Mouse (Mus musculus) embryo, embryonic 10.5 days (tissue): ENCODE measurements around the gene Ccl7.
A peak's percentile ranks its signal among the peaks of the same experiment; 100 is the strongest.

ENCODE experiments used
- DNase-seq: peaks from one replicate; pipeline ENCODE4 v3.0.0-alpha.2; 2015; ENCODE audit warnings: low spot score

Gene Ccl7

GRCm38 (mm10) chr11:82035356-82035755, 10.2 kb upstream of the Ccl7 start, which contains the start of gene Ccl2:
Gene Ccl2, plus strand, starts transcription at chr11:82035571.
- no peak for DNase-seq

DNA sequence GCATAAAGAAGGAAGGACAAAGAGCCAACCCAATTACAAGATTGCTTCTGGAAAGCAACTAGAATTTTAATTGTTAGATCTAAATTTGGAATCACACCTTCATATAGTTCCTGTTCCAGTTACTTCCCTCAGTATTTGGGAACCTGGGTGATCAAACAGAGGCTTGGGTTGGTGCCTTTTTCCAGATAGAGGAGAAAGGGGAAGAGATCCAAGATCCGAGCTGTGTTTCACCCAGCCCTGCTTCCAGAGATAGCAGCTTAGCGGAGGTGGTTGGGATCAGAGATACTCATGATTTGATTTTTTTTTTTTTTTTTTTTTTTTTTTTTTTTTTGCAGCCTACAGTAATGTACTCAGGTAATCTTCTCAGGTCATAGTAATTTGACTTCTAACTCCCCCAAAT, 9.7 kb upstream of the Ccl7 start:
- DNase-seq: no peak

DNA sequence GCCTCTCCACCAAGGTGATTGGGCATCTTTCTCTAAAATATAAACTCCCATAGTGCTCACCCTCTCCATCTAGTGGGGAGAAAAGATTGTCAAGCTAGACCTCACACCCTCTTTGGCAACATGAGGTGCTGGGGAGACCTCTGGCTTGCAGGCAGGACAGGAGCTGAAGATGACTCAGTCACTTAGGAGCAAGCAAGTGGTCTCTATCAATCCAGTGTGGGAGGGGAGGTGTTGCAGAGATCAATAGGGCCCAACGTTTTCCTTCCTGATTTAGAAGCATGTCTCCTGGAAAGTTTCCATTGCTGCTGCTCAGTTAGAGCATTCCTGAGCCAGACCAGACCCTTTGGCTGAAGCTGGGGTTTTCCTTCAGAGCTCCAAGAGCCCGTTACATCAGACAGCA, 7.0 kb upstream of the Ccl7 start, which contains the start of gene Gm17268:
Gene Gm17268, minus strand, starts transcription at position 28 of the 400 bp plus-strand sequence.
- no peak for DNase-seq

GRCm38 (mm10) chr11:82039132-82039660, 6.3 kb upstream of the Ccl7 start:
- DNase-seq: no peak

DNA sequence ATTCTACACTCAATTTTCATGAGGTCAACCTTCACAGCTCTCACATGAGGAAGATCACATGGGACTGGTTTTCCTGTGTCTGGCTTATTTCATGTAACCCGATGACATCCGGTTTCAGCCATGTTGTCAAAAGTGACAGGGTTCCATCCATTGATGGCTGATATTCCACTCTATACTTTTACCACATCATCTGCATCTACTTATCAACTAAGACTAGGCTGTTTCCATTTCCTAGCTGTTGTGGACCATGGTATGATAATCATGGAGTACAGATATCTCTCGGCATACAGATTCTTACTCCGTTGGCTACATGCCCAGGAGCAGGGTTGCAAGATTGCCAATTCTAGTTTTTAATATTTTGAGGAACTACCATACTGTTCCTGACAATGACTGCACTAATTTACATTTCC, 3.8 kb upstream of the Ccl7 start:
- DNase-seq: no peak

- peak; percentile 82 for DNase-seq
Measured at GRCm38 (mm10) chr11:82047746-82048415, 2.4 kb downstream of the Ccl7 start.

GRCm38 (mm10) chr11:82053849-82054248, 8.3 kb downstream of the Ccl7 start:
- no peak for DNase-seq

DNA sequence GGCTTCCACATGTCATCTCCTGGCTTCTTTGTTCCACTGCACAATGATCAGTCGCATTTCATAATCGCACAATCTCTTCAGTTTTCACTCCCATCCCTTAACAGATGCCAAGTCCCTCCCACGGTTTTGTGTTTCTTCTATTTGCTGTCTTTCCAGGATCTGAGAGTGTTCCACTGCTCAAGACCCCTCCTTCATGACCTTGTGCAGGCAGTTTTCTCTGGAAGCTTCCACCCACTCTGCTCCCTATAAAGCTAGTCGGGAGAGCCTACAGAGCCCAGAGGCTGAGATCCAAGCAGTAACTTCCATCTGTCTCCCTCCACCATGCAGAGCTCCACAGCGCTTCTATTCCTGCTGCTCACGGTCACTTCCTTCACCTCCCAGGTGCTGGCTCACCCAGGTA, 12.1 kb downstream of the Ccl7 start, which contains the start of gene Ccl11:
Gene Ccl11, plus strand, starts transcription at position 178 of the 400 bp plus-strand sequence.
- no peak for DNase-seq

- no peak for DNase-seq
Measured at GRCm38 (mm10) chr11:82062226-82062625, 16.7 kb downstream of the Ccl7 start.

- DNase-seq: no peak
Measured at GRCm38 (mm10) chr11:82063454-82063853, 17.9 kb downstream of the Ccl7 start.

GRCm38 (mm10) chr11:82066953-82067571, 21.6 kb downstream of the Ccl7 start:
- DNase-seq: no peak

- no peak for DNase-seq
Measured at GRCm38 (mm10) chr11:82071076-82071475, 25.6 kb downstream of the Ccl7 start.

GRCm38 (mm10) chr11:82072374-82072773, 26.9 kb downstream of the Ccl7 start:
- DNase-seq: no peak

DNA sequence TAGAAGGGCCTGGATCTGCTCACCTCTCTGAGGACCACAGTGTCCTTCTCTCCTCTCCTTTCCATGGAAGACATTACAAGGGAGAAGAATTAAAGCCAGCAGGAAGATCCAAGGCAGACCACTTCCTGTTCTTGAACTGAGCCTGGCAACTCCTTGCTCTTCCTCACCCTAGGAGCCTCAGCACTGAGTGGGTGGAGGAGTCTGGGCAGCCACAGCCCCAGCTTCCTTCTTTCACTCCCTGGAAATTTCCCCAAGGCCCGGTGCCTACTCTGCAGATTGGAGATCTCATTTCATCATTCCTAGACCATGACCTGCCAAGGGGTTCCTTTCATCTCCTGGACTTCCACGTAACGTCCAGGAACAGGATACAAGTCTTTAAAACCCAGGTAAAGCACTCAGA, 27.5 kb downstream of the Ccl7 start:
- no peak for DNase-seq

DNA sequence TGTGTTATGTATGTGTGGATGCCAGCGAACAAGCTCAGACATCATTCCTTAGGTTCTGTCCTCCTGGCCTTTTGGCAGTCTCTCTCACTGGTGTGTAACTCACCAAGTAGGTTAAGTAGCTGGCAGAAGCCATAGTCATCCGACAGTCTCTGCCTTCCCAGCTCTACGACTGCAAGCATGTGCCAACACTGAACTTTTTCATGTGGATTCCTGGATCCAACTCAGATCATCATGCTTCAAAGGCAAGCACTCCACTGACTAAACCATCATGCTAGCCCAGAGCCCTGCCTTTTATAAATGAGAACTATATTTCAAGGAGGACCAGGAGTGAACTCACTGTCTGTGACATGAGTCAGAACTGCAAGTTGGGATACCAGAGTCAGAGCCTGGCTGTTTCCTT, 28.2 kb downstream of the Ccl7 start:
- DNase-seq: no peak

DNA sequence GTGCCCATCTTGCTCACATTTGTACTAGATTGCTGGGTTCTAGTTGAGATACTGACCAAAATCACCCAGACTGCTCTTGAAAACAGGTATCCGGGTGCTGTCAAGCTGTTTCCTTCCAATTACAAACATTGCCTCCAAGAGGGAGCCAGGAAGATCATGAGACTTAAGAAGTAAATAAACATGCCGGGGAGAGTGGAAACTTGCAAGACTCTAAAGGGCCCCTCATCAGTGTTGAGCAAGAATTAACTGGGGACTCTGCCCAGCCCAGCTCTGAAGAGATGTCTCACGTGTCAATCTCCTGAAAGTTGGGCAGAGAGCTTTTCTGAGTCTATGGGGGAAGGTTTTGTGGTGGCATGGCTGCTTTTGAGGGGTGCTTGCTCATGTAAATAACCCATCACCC, 31.5 kb downstream of the Ccl7 start:
- DNase-seq: no peak

- DNase-seq: no peak
Measured at GRCm38 (mm10) chr11:82078136-82078730, 32.7 kb downstream of the Ccl7 start.

- DNase-seq: no peak
Measured at GRCm38 (mm10) chr11:82080865-82081264, 35.4 kb downstream of the Ccl7 start.

DNA sequence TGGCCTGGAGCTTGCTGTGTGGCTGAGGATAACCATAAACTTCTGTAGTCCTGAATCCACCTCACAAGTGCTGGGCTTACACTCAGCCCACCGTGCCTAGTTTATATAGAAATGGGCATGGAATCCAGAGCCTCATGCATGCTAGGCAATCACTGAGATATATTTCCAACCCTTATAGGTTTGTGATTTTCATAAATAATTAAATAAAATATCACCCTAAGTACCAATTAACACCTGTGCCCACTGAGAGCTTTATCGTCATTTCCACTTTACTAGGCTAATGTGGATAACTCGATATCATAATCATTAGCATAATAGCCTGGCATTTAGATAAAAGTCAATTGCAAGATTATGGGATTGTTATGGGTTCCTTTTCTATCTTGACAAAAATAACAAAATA, 38.8 kb downstream of the Ccl7 start:
- DNase-seq: no peak
